ENCODE assay signal across 8 mouse cellular contexts in the genomic region with DNA sequence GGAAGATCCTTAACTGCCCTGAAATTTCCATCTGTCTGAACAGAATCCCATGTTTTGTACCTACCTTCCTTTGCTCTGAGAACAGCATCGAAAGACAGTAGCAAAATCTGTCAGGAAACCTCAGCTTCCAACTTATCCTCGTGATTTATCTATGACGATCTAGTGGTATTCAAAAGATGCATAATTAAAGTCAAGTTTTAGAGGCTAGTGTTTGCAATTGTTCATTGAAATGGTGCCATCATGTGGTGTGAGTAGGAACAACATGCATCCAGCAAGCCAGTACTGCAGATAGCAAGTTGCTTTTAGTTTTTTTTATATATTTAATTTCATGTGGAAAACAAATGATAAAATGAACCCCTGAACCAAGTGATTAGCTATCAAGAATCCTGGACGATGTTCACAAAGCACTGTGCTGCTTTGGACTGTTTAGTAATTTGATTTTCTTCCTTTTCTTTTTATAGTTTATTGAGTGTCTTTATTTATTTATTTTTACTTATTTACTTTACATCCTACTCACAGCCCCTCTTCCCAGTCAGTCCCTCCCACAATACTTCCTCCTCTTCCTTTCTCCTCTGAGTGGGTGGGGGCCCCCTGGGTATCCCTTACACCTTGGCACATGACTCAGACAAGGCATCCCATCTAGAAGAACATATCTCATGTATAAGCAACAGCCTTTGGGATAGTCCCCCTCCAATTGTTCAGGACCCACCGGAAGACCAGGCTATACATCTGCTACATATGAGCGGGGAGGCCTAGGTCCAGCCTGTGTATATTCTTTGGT. TPM values are rescaled to one million over a fixed set of nuclear protein-coding genes. Genes with fewer than 3 reads are reported as not detected.
DNase-seq lines count a peak whose midpoint lies in the region; ATAC-seq lines count a peak whose summit lies in the region.

No protein-coding gene starts in this region.

- no peak overlapping the region for H3K9ac ChIP-seq in embryonic facial prominence, embryonic 11.5 days (replicated peaks; ENCODE audit: low read length)
- H3K9ac ChIP-seq in hindbrain, embryonic 14.5 days = no peak overlapping the region

- H3K4me3 ChIP-seq in embryonic facial prominence, embryonic 11.5 days (ENCODE audit: low read depth, low read length) = no peak overlapping the region
- no peak overlapping the region for H3K4me3 ChIP-seq in hindbrain, embryonic 14.5 days (replicated peaks; ENCODE audit: low read length)

- no peak overlapping the region for H3K4me2 ChIP-seq in embryonic facial prominence, embryonic 11.5 days (ENCODE audit: low read depth, low read length)
- H3K4me2 ChIP-seq in hindbrain, embryonic 14.5 days (replicated peaks) = no peak overlapping the region

- H3K27me3 ChIP-seq in embryonic facial prominence, embryonic 11.5 days (ENCODE audit: control insufficient read depth, insufficient read depth, low read length) = no peaks in the 10 kb centered on the region
- no peaks in the 10 kb centered on the region; the same call in 1 of the 2 replicates for H3K27me3 ChIP-seq in hindbrain, embryonic 14.5 days (ENCODE audit: control insufficient read depth, insufficient read depth, low read length)

- DNase-seq in heart, adult 8-10 months (ENCODE audit: low spot score) = peak; percentile 33
- DNase-seq in heart, postnatal 25 days (ENCODE audit: low spot score) = no peak
- peak; percentile 76 for DNase-seq in adrenal gland, postnatal 10 days
- DNase-seq in embryonic facial prominence, embryonic 11.5 days (ENCODE audit: low spot score) = peak; percentile 71
- peak; percentile 81 for DNase-seq in hindbrain, embryonic 14.5 days (ENCODE audit: low spot score)
- DNase-seq in layer of hippocampus, adult 9-11 months = peak; percentile 61
- DNase-seq in right cerebral cortex, postnatal 4 days = peak; percentile 77

- H3K27ac ChIP-seq in embryonic facial prominence, embryonic 11.5 days (replicated peaks; ENCODE audit: low read depth, low read length) = no peak overlapping the region
- no peak overlapping the region for H3K27ac ChIP-seq in hindbrain, embryonic 14.5 days

- H3K4me1 ChIP-seq in embryonic facial prominence, embryonic 11.5 days (ENCODE audit: control insufficient read depth, insufficient read depth, low read length) = no peaks in the 10 kb centered on the region
- H3K4me1 ChIP-seq in hindbrain, embryonic 14.5 days (replicated peaks; ENCODE audit: control insufficient read depth, insufficient read depth, low read length) = no peaks in the 10 kb centered on the region

- intact Hi-C loops in heart, postnatal 25 days (cut with DNase I) = loop anchor here (1.0 to 10.0 kb wide), 2 partner anchors 329 to 916 kb away; no protein-coding TSS in a partner anchor

- ATAC-seq in embryonic facial prominence, embryonic 11.5 days (replicated peaks; ENCODE audit: insufficient number of reproducible peaks, low FRiP score, low TSS enrichment, low read depth) = 0 out of 2 replicates have a peak, but pooled peaks have one; percentile 56
- ATAC-seq in hindbrain, embryonic 14.5 days (ENCODE audit: low FRiP score) = no peak; the same call in 1 of the 2 replicates
- peak; percentile 58; the same call in 1 of the 2 replicates for ATAC-seq in megakaryocyte-erythroid progenitor cell, adult 5-6 weeks (replicated peaks; ENCODE audit: low FRiP score, low TSS enrichment, poor library complexity, severe bottlenecking)

- 47% methylated on average over 6 of the region's 6 CpGs for WGBS in embryonic facial prominence, embryonic 11.5 days
- 46% methylated on average over 6 of the region's 6 CpGs for WGBS in hindbrain, embryonic 14.5 days

- no peaks in the 10 kb centered on the region for H3K9me3 ChIP-seq in embryonic facial prominence, embryonic 11.5 days (replicated peaks; ENCODE audit: control insufficient read depth, low read length)
- no peaks in the 10 kb centered on the region for H3K9me3 ChIP-seq in hindbrain, embryonic 14.5 days (ENCODE audit: control insufficient read depth, low read length)

- H3K36me3 ChIP-seq in embryonic facial prominence, embryonic 11.5 days (replicated peaks; ENCODE audit: control insufficient read depth, insufficient read depth, low read depth, low read length) = no peaks in the 10 kb centered on the region
- no peaks in the 10 kb centered on the region for H3K36me3 ChIP-seq in hindbrain, embryonic 14.5 days (replicated peaks; ENCODE audit: control insufficient read depth, insufficient read depth)

RNA-seq across cellular contexts. Expression of gene Mocs2, which starts 24.6 kb away (rescaled TPM):
- 10 to 100 TPM; 30.3 to 48.4 (median 39.8) TPM for total RNA-seq in heart, adult 8-10 months (2022)
- total RNA-seq in heart, postnatal 25 days (2021) = 10 to 100 TPM; 49.6 to 59.8 TPM
- 100 to 1,000 TPM; 162 to 183 TPM for total RNA-seq in adrenal gland, postnatal 10 days (2021)
- 81.4 and 90.9 TPM in 2 replicates for polyA plus RNA-seq in embryonic facial prominence, embryonic 11.5 days (2014; fragmentation: Nextera tagmentation; extraction: Ambion mirVana)
- 127 and 135 TPM in 2 replicates for polyA plus RNA-seq in hindbrain, embryonic 14.5 days (2014; fragmentation: Nextera tagmentation; extraction: Ambion mirVana)
- 29.6 and 32.4 TPM in 2 replicates for total RNA-seq in megakaryocyte-erythroid progenitor cell, adult 5-6 weeks (2014; fragmentation: Nextera tagmentation)
- 40.1 and 42.4 TPM in 2 replicates for total RNA-seq in megakaryocyte-erythroid progenitor cell, adult 5-6 weeks (2017)
